Mouse (Mus musculus): ENCODE measurements around the gene Homez. TPM values are rescaled to one million over a fixed set of nuclear protein-coding genes. Genes with fewer than 3 reads are reported as not detected.

Gene Homez
- polyA plus RNA-seq (2012): 1.5 and 1.6 TPM in 2 replicates

- TF ChIP-seq GATA1 (IDR thresholded peaks at IDR 0.05; ENCODE audit: low read length): no peak
Observed at GRCm38 (mm10) chr14:54870861-54871260, at the start of gene Homez. Gene Homez (minus strand): TSS chr14:54870961.

- TF ChIP-seq GATA1 (IDR thresholded peaks at IDR 0.05; ENCODE audit: low read length): no peak
Observed at GRCm38 (mm10) chr14:54920076-54920685, 49.4 kb upstream of the Homez start.

GRCm38 (mm10) chr14:54913343-54913742 is 42.6 kb upstream of the Homez start:
- TF ChIP-seq GATA1 (IDR thresholded peaks at IDR 0.05; ENCODE audit: low read length): no peak

GRCm38 (mm10) chr14:54912886-54913285 is 42.1 kb upstream of the Homez start, which contains the start of gene Slc22a17:
Gene Slc22a17 (minus strand): TSS chr14:54913132.
- TF ChIP-seq GATA1 (IDR thresholded peaks at IDR 0.05; ENCODE audit: low read length): no peak

GRCm38 (mm10) chr14:54912109-54912850 is 41.5 kb upstream of the Homez start:
- no peak for TF ChIP-seq GATA1 (IDR thresholded peaks at IDR 0.05; ENCODE audit: low read length)

GRCm38 (mm10) chr14:54908682-54909081 is 37.9 kb upstream of the Homez start:
- TF ChIP-seq GATA1 (IDR thresholded peaks at IDR 0.05; ENCODE audit: low read length): no peak

GRCm38 (mm10) chr14:54903641-54904040 is 32.9 kb upstream of the Homez start:
- TF ChIP-seq GATA1 (IDR thresholded peaks at IDR 0.05; ENCODE audit: low read length): no peak

GRCm38 (mm10) chr14:54900383-54900782 is 29.6 kb upstream of the Homez start:
- TF ChIP-seq GATA1 (IDR thresholded peaks at IDR 0.05; ENCODE audit: low read length): no peak

- no peak for TF ChIP-seq GATA1 (IDR thresholded peaks at IDR 0.05; ENCODE audit: low read length)
Observed at GRCm38 (mm10) chr14:54897445-54897844, 26.7 kb upstream of the Homez start.

- TF ChIP-seq GATA1 (IDR thresholded peaks at IDR 0.05; ENCODE audit: low read length): no peak
Observed at GRCm38 (mm10) chr14:54894296-54895151, 23.8 kb upstream of the Homez start.

GRCm38 (mm10) chr14:54893651-54894181 is 23.0 kb upstream of the Homez start:
- TF ChIP-seq GATA1 (IDR thresholded peaks at IDR 0.05; ENCODE audit: low read length): no peak

- TF ChIP-seq GATA1 (IDR thresholded peaks at IDR 0.05; ENCODE audit: low read length): no peak
Observed at GRCm38 (mm10) chr14:54892200-54892599, 21.4 kb upstream of the Homez start, which contains the start of gene Pabpn1. Gene Pabpn1 (plus strand): TSS chr14:54892500.

GRCm38 (mm10) chr14:54885309-54885708 is 14.5 kb upstream of the Homez start:
- TF ChIP-seq GATA1 (IDR thresholded peaks at IDR 0.05; ENCODE audit: low read length): no peak

- TF ChIP-seq GATA1 (IDR thresholded peaks at IDR 0.05; ENCODE audit: low read length): no peak
Observed at GRCm38 (mm10) chr14:54884022-54884712, 13.4 kb upstream of the Homez start.
